28 mouse cellular contexts compared by ENCODE assay signal in the genomic region with DNA sequence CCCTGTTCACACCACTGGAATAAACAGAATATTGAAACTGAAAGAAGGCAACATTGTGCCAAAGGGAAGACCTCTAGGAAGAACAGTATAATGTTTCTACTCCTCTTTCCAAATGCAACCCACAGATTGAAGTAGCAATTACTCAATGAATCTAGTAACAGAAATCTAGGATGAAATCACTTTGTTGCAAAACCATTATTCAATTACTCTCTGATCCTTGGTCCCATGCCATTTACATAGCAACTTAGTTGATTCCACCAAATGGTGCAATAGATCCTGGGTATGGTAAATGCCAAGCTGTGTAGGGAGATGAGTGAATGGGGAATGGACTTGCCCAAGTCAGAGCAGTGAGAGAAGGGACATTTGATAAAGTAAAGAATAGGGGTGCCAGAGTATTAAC.
"Had no signal": no experiment of that assay in that cellular context is flagged by ENCODE, and none has a peak within 500 bp of the region (broad histone marks: within the 10 kb centered on the region; RNA-seq: fewer than 3 reads in every experiment).

No protein-coding gene starts in this region.

- H3K9me3 ChIP-seq: heart, embryonic 10.5 days; heart, embryonic 12.5 days; hindbrain, embryonic 10.5 days; hindbrain, embryonic 12.5 days; intestine, embryonic 15.5 days; limb, embryonic 13.5 days; limb, embryonic 15.5 days; liver, embryonic 13.5 days had no signal

- H3K27ac ChIP-seq: gastrocnemius, adult 2 months; heart, adult 2 months; heart, embryonic 10.5 days; hindbrain, embryonic 10.5 days; hindbrain, embryonic 12.5 days; hindbrain, embryonic 14.5 days; intestine, embryonic 15.5 days; layer of hippocampus, adult 2 months; left cerebral cortex, adult 2 months; limb, embryonic 13.5 days; limb, embryonic 15.5 days; liver, embryonic 13.5 days had no signal

- H3K4me1 ChIP-seq: heart, embryonic 10.5 days; heart, embryonic 12.5 days; hindbrain, embryonic 10.5 days; hindbrain, embryonic 12.5 days; intestine, embryonic 15.5 days; limb, embryonic 13.5 days; limb, embryonic 15.5 days; liver, embryonic 13.5 days had no signal

- H3K4me3 ChIP-seq: gastrocnemius, adult 2 months; heart, adult 2 months; heart, embryonic 10.5 days; heart, embryonic 12.5 days; hindbrain, embryonic 10.5 days; hindbrain, embryonic 12.5 days; intestine, embryonic 15.5 days; layer of hippocampus, adult 2 months; left cerebral cortex, adult 2 months; limb, embryonic 13.5 days; limb, embryonic 15.5 days; liver, embryonic 13.5 days had no signal

- DNase-seq: gastrocnemius, adult 2 months; gastrocnemius, postnatal 10 days; gastrocnemius, postnatal 25 days; heart, adult 11 months; heart, adult 2 months; heart, postnatal 10 days; heart, postnatal 4 days; kidney, adult 18-20 months; kidney, adult 8-10 months; kidney, postnatal 10 days; kidney, postnatal 25 days; kidney, postnatal 4 days; left cerebral cortex, postnatal 4 days; liver, embryonic 13.5 days had no signal

- ATAC-seq: hindbrain, embryonic 16.5 days; inflammation-experienced regulatory T-cells, adult 6 months; intestine, embryonic 15.5 days; intestine, postnatal 0 days had no signal

- H3K9ac ChIP-seq: heart, embryonic 12.5 days; hindbrain, embryonic 12.5 days; hindbrain, embryonic 14.5 days; intestine, embryonic 15.5 days; limb, embryonic 13.5 days; limb, embryonic 15.5 days; liver, embryonic 13.5 days had no signal

- H3K4me2 ChIP-seq: heart, embryonic 12.5 days; hindbrain, embryonic 12.5 days; hindbrain, embryonic 14.5 days; intestine, embryonic 15.5 days; limb, embryonic 13.5 days; limb, embryonic 15.5 days; liver, embryonic 11.5 days; liver, embryonic 13.5 days had no signal

- H3K27me3 ChIP-seq: heart, embryonic 12.5 days; hindbrain, embryonic 12.5 days; intestine, embryonic 15.5 days; limb, embryonic 13.5 days; limb, embryonic 15.5 days; liver, embryonic 13.5 days had no signal

- H3K36me3 ChIP-seq: heart, embryonic 10.5 days; heart, embryonic 12.5 days; hindbrain, embryonic 10.5 days; hindbrain, embryonic 12.5 days; intestine, embryonic 15.5 days; limb, embryonic 13.5 days; limb, embryonic 15.5 days; liver, embryonic 13.5 days had no signal
